Mouse (Mus musculus): Measurements from ENCODE around the gene Pmvk. TPM values are rescaled to one million over a fixed set of nuclear protein-coding genes. Genes with fewer than 3 reads are reported as not detected.

Pmvk gene
- polyA plus RNA-seq, 1 experiment from 2014 or later, result 106 TPM

- H3K27me3 ChIP-seq (ENCODE audit: control insufficient read depth, insufficient read depth, low read length), result no peaks in the 10 kb centered on the region
- DNase-seq (no peak), ATAC-seq (ENCODE audit: low FRiP score, low TSS enrichment) (no peak)
- H3K27ac ChIP-seq (replicated peaks; ENCODE audit: low read depth, low read length), result no peak overlapping the region
- H3K9me3 ChIP-seq (ENCODE audit: control insufficient read depth, low read length), result no peaks in the 10 kb centered on the region
- H3K4me1 ChIP-seq (ENCODE audit: control insufficient read depth, insufficient read depth, low read length), result no peaks in the 10 kb centered on the region
- H3K4me3 ChIP-seq (replicated peaks; ENCODE audit: low read depth, low read length), result no peak overlapping the region
- H3K36me3 ChIP-seq (ENCODE audit: control insufficient read depth, insufficient read depth, low read length), result no peaks in the 10 kb centered on the region
- H3K9ac ChIP-seq (replicated peaks; ENCODE audit: low read length), result no peak overlapping the region
- 92% methylated on average over 5 of the region's 5 CpGs for WGBS
- H3K4me2 ChIP-seq (ENCODE audit: low read length), result no peak overlapping the region
Observed at GRCm38 (mm10) chr3:89482249-89482648, 27.9 kb downstream of the Pmvk start.

GRCm38 (mm10) chr3:89484766-89485524, 30.6 kb downstream of the Pmvk start:
- Histone ChIP-seq H3K27me3 (ENCODE audit: control insufficient read depth, insufficient read depth, low read length) (no peaks in the 10 kb centered on the region), H3K9me3 (ENCODE audit: control insufficient read depth, low read length) (no peaks in the 10 kb centered on the region), H3K4me1 (ENCODE audit: control insufficient read depth, insufficient read depth, low read length) (no peaks in the 10 kb centered on the region), H3K27ac (replicated peaks; ENCODE audit: low read depth, low read length) (no peak overlapping the region), H3K4me3 (replicated peaks; ENCODE audit: low read depth, low read length) (no peak overlapping the region), H3K4me2 (ENCODE audit: low read length) (no peak overlapping the region), H3K9ac (replicated peaks; ENCODE audit: low read length) (no peak overlapping the region), H3K36me3 (ENCODE audit: control insufficient read depth, insufficient read depth, low read length) (no peaks in the 10 kb centered on the region)
- 22% methylated on average over 24 of the region's 24 CpGs for WGBS
- ATAC-seq (ENCODE audit: low FRiP score, low TSS enrichment) (peak; percentile 62; the same call in 1 of the 2 replicates), DNase-seq (peak; percentile 73)

GRCm38 (mm10) chr3:89486111-89486510, 31.8 kb downstream of the Pmvk start:
- Histone ChIP-seq H3K4me1 (ENCODE audit: control insufficient read depth, insufficient read depth, low read length) (no peaks in the 10 kb centered on the region), H3K27me3 (ENCODE audit: control insufficient read depth, insufficient read depth, low read length) (no peaks in the 10 kb centered on the region), H3K9me3 (ENCODE audit: control insufficient read depth, low read length) (no peaks in the 10 kb centered on the region), H3K27ac (replicated peaks; ENCODE audit: low read depth, low read length) (no peak overlapping the region), H3K36me3 (ENCODE audit: control insufficient read depth, insufficient read depth, low read length) (no peaks in the 10 kb centered on the region), H3K9ac (replicated peaks; ENCODE audit: low read length) (no peak overlapping the region), H3K4me2 (ENCODE audit: low read length) (no peak overlapping the region), H3K4me3 (replicated peaks; ENCODE audit: low read depth, low read length) (no peak overlapping the region)
- ATAC-seq (ENCODE audit: low FRiP score, low TSS enrichment) (no peak), DNase-seq (no peak)
- WGBS, result 81% methylated on average over 8 of the region's 8 CpGs

GRCm38 (mm10) chr3:89486916-89487702, 32.8 kb downstream of the Pmvk start:
- Histone ChIP-seq H3K4me2 (ENCODE audit: low read length) (no peak overlapping the region), H3K27me3 (ENCODE audit: control insufficient read depth, insufficient read depth, low read length) (no peaks in the 10 kb centered on the region), H3K4me3 (replicated peaks; ENCODE audit: low read depth, low read length) (no peak overlapping the region), H3K9ac (replicated peaks; ENCODE audit: low read length) (no peak overlapping the region), H3K4me1 (ENCODE audit: control insufficient read depth, insufficient read depth, low read length) (no peaks in the 10 kb centered on the region), H3K27ac (replicated peaks; ENCODE audit: low read depth, low read length) (no peak overlapping the region), H3K36me3 (ENCODE audit: control insufficient read depth, insufficient read depth, low read length) (no peaks in the 10 kb centered on the region), H3K9me3 (ENCODE audit: control insufficient read depth, low read length) (no peaks in the 10 kb centered on the region)
- DNase-seq, result no peak
- ATAC-seq (ENCODE audit: low FRiP score, low TSS enrichment), result no peak
- 43% methylated on average over 20 of the region's 20 CpGs for WGBS

GRCm38 (mm10) chr3:89490790-89491189, 36.4 kb downstream of the Pmvk start:
- Histone ChIP-seq H3K9ac (replicated peaks; ENCODE audit: low read length) (no peak overlapping the region), H3K36me3 (ENCODE audit: control insufficient read depth, insufficient read depth, low read length) (no peaks in the 10 kb centered on the region), H3K4me2 (ENCODE audit: low read length) (no peak overlapping the region), H3K27me3 (ENCODE audit: control insufficient read depth, insufficient read depth, low read length) (no peaks in the 10 kb centered on the region), H3K27ac (replicated peaks; ENCODE audit: low read depth, low read length) (no peak overlapping the region), H3K4me1 (ENCODE audit: control insufficient read depth, insufficient read depth, low read length) (peaks cover 10% of the 10 kb centered on the region; the same call in 1 of the 2 replicates), H3K9me3 (ENCODE audit: control insufficient read depth, low read length) (no peaks in the 10 kb centered on the region), H3K4me3 (replicated peaks; ENCODE audit: low read depth, low read length) (no peak overlapping the region)
- DNase-seq (no peak), ATAC-seq (ENCODE audit: low FRiP score, low TSS enrichment) (no peak)
- 89% methylated on average over 3 of the region's 3 CpGs for WGBS

GRCm38 (mm10) chr3:89491559-89491958, 37.2 kb downstream of the Pmvk start:
- Histone ChIP-seq H3K4me1 (ENCODE audit: control insufficient read depth, insufficient read depth, low read length) (peaks cover 10% of the 10 kb centered on the region; the same call in 1 of the 2 replicates), H3K4me3 (replicated peaks; ENCODE audit: low read depth, low read length) (no peak overlapping the region), H3K36me3 (ENCODE audit: control insufficient read depth, insufficient read depth, low read length) (no peaks in the 10 kb centered on the region), H3K27me3 (ENCODE audit: control insufficient read depth, insufficient read depth, low read length) (no peaks in the 10 kb centered on the region), H3K27ac (replicated peaks; ENCODE audit: low read depth, low read length) (no peak overlapping the region), H3K9me3 (ENCODE audit: control insufficient read depth, low read length) (no peaks in the 10 kb centered on the region), H3K9ac (replicated peaks; ENCODE audit: low read length) (no peak overlapping the region), H3K4me2 (ENCODE audit: low read length) (no peak overlapping the region)
- no peak for ATAC-seq (ENCODE audit: low FRiP score, low TSS enrichment)
- WGBS, result 89% methylated on average over 5 of the region's 5 CpGs
- no peak for DNase-seq

- H3K9me3 ChIP-seq (ENCODE audit: control insufficient read depth, low read length), result no peaks in the 10 kb centered on the region
- ATAC-seq (ENCODE audit: low FRiP score, low TSS enrichment) (no peak), DNase-seq (no peak)
- peaks cover 10% of the 10 kb centered on the region; the same call in 1 of the 2 replicates for H3K4me1 ChIP-seq (ENCODE audit: control insufficient read depth, insufficient read depth, low read length)
- H3K27ac ChIP-seq (replicated peaks; ENCODE audit: low read depth, low read length), result no peak overlapping the region
- H3K36me3 ChIP-seq (ENCODE audit: control insufficient read depth, insufficient read depth, low read length), result no peaks in the 10 kb centered on the region
- H3K4me2 ChIP-seq (ENCODE audit: low read length), result no peak overlapping the region
- WGBS, result 44% methylated on average over 8 of the region's 8 CpGs
- H3K9ac ChIP-seq (replicated peaks; ENCODE audit: low read length), result no peak overlapping the region
- H3K27me3 ChIP-seq (ENCODE audit: control insufficient read depth, insufficient read depth, low read length), result no peaks in the 10 kb centered on the region
- no peak overlapping the region for H3K4me3 ChIP-seq (replicated peaks; ENCODE audit: low read depth, low read length)
Observed at GRCm38 (mm10) chr3:89492701-89493151, 38.4 kb downstream of the Pmvk start.

- Histone ChIP-seq H3K4me2 (ENCODE audit: low read length) (no peak overlapping the region), H3K4me1 (ENCODE audit: control insufficient read depth, insufficient read depth, low read length) (peaks cover 10% of the 10 kb centered on the region; the same call in 1 of the 2 replicates), H3K36me3 (ENCODE audit: control insufficient read depth, insufficient read depth, low read length) (no peaks in the 10 kb centered on the region), H3K4me3 (replicated peaks; ENCODE audit: low read depth, low read length) (no peak overlapping the region), H3K9me3 (ENCODE audit: control insufficient read depth, low read length) (no peaks in the 10 kb centered on the region), H3K9ac (replicated peaks; ENCODE audit: low read length) (no peak overlapping the region), H3K27ac (replicated peaks; ENCODE audit: low read depth, low read length) (no peak overlapping the region), H3K27me3 (ENCODE audit: control insufficient read depth, insufficient read depth, low read length) (no peaks in the 10 kb centered on the region)
- 94% methylated on average over 5 of the region's 5 CpGs for WGBS
- no peak for DNase-seq
- ATAC-seq (ENCODE audit: low FRiP score, low TSS enrichment), result no peak
Observed at GRCm38 (mm10) chr3:89494630-89495029, 40.3 kb downstream of the Pmvk start.
